Mouse (Mus musculus) small intestine, adult 2 months (tissue): ENCODE data around the gene Ror1.

Source experiments
- CTCF ChIP-seq: fragments of 200-500 bp; IDR thresholded peaks from 2 replicates; pipeline ENCODE4 v1.5.1; 2012; ENCODE audit warnings: low read depth, mild to moderate bottlenecking, control low read depth, inconsistent platforms, low read length, moderate library complexity, mixed read lengths; ENCODE audit not compliant: insufficient replicate concordance, insufficient read length; ENCODE audit errors: extremely low read depth
- POLR2A ChIP-seq: fragments of 200-500 bp; IDR thresholded peaks from 2 replicates; pipeline ENCODE4 v1.6.1; 2012; ENCODE audit warnings: low read depth, mild to moderate bottlenecking, control low read depth, inconsistent platforms, low read length, moderate library complexity

DNA sequence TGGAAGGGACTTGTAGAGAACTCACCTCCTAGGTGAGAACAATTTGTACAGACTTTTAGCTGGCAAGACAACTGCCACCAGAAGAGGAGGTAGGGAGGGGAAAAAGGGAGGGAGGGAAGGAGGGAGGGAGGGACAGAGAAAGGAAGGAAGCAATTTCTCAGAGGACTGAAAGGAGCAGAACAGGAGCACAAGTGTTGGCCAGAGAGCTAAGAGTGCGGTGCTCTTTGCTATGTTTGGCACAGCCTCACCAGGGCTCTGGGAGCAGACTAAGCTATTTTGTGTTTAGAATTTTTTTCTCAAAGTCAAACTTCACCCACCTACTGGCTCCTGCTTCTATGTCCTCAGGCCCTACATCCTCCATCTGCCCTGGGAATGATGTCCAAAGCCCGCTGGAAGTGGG lies 152.7 kb downstream of the Ror1 start:
- TF ChIP-seq POLR2A (no peak), CTCF (no peak)
